Mouse (Mus musculus) Muller cell, postnatal 12 days (primary cell): ENCODE measurements around the gene Gnaq.

ENCODE experiments used
- DNase-seq: peaks from one replicate; pipeline ENCODE4 v3.0.0-alpha.2; 2015; ENCODE audit errors: inconsistent ontology term

Gene Gnaq

DNA sequence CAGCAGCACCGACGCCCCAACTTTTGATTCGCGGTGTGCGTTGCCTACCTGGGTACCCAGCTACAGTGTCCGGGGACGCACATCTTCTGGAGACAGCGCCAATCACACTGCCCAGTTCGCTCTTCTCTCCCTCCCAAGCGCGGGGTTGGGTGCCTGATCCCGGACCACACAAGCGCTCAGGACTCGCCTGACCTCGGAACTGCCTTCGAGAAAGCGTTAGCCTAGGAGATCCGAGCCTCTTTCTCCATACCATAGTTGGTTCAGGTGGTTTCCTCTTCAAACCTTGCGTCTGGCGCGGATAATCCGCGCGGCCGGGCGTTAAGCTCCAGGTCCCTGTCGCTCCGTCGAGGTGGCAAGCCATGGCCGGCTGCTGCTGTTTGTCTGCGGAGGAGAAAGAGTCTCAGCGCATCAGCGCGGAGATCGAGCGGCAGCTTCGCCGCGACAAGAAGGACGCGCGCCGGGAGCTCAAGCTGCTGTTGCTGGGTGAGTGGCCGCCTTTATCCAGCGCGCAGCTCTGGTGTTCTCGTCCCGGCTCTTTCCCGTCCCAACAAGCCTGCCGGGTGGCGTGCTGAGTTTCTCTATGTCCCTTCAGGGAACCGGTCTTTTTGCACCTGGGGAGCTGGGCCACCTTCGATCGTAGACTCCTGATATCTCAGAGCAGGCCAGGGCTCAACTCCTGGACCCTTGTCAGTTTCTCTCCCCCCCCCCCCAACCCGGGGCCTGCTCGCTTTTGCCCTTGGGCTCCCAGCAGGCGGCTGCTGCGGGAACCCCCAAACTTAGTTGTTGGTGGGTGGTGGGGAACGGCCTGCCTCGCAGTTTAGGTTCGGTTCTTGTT lies 303.9 kb downstream of the Gnaq start:
- DNase-seq: peak; percentile 53
